Mouse (Mus musculus) intestine, embryonic 14.5 days (tissue): ENCODE results near the gene Alox12e. TPM values are rescaled to one million over a fixed set of nuclear protein-coding genes. Genes with fewer than 3 reads are reported as not detected.
A peak's percentile ranks its signal among the peaks of the same experiment; 100 is the strongest.

Experiments used
- ATAC-seq: fragments of 200-750 bp; cut with Nextera tagmentation; replicated peaks from 2 replicates; pipeline ENCODE4 v1.8.0; 2017; ENCODE audit warnings: low read depth, moderate number of reproducible peaks, moderate TSS enrichment, moderate library complexity; ENCODE audit not compliant: low FRiP score, low TSS enrichment
- DNase-seq: peaks from one replicate; pipeline ENCODE4 v3.0.0-alpha.2; 2018; ENCODE audit warnings: low spot score
- H3K27ac ChIP-seq: fragments of 300-500 bp; sonication (generic); 2 replicates; pipeline ENCODE4 v1.5.1; 2014; ENCODE audit warnings: low read depth, mild to moderate bottlenecking, control low read depth
- H3K27me3 ChIP-seq: fragments of 300-500 bp; sonication (generic); replicated peaks from 2 replicates; pipeline ENCODE4 v1.6.1; 2014; ENCODE audit warnings: low read length, control low read depth; ENCODE audit not compliant: control insufficient read depth, insufficient read depth
- H3K36me3 ChIP-seq: fragments of 300-500 bp; sonication (generic); 2 replicates; pipeline ENCODE4 v1.6.1; 2014; ENCODE audit warnings: low read length, control low read depth; ENCODE audit not compliant: control insufficient read depth, insufficient read depth
- H3K4me1 ChIP-seq: fragments of 300-500 bp; sonication (generic); replicated peaks from 2 replicates; pipeline ENCODE4 v1.6.1; 2014; ENCODE audit warnings: low read length, control low read depth, mixed read lengths; ENCODE audit not compliant: control insufficient read depth, insufficient read depth
- H3K4me2 ChIP-seq: fragments of 300-500 bp; sonication (generic); 2 replicates; pipeline ENCODE4 v1.6.1; 2014; ENCODE audit warnings: low read length
- H3K4me3 ChIP-seq: fragments of 300-500 bp; sonication (generic); 2 replicates; pipeline ENCODE4 v1.5.1; 2014; ENCODE audit warnings: low read depth, low read length, control low read depth, mixed read lengths
- H3K9ac ChIP-seq: fragments of 300-500 bp; sonication (generic); 2 replicates; pipeline ENCODE4 v1.6.1; 2014; ENCODE audit warnings: mild to moderate bottlenecking, low read length
- H3K9me3 ChIP-seq: fragments of 300-500 bp; sonication (generic); 2 replicates; pipeline ENCODE4 v1.6.1; 2016; ENCODE audit warnings: low read length, control low read depth; ENCODE audit not compliant: control insufficient read depth
- WGBS: fragments of 180-500 bp; shearing (Covaris S2); extraction: QIAGEN DNeasy Blood & Tissue Kit; methylation state at CpG from one replicate; pipeline ENCODE4 v1.1.7; 2014; 5-methylcytosine and 5-hydroxymethylcytosine counted together
- polyA plus RNA-seq: library from polyadenylated mRNA; unstranded; fragments of >200 nt; fragmentation: Nextera tagmentation; extraction: Ambion mirVana; gene quantifications from 2 replicates; pipeline ENCODE4 v1.2.1, GENCODE M21; 2014

Gene Alox12e
- polyA plus RNA-seq, 1 experiment from 2014 or later: 0.09 TPM

- no peaks in the 10 kb centered on the region for H3K9me3 ChIP-seq
- H3K4me2 ChIP-seq: no peak overlapping the region
- no peaks in the 10 kb centered on the region for H3K27me3 ChIP-seq
- no peak overlapping the region for H3K9ac ChIP-seq
- WGBS: 34% methylated on average over 4 of the region's 4 CpGs
- no peaks in the 10 kb centered on the region for H3K36me3 ChIP-seq
- DNase-seq (peak; percentile 81), ATAC-seq (no peak)
- H3K4me1 ChIP-seq: no peaks in the 10 kb centered on the region
- H3K4me3 ChIP-seq: no peak overlapping the region
- H3K27ac ChIP-seq: no peak overlapping the region
Measured at GRCm38 (mm10) chr11:70334477-70334876, 12.0 kb upstream of the Alox12e start.

- Histone ChIP-seq H3K4me2 (no peak overlapping the region), H3K27ac (no peak overlapping the region), H3K36me3 (no peaks in the 10 kb centered on the region), H3K9ac (no peak overlapping the region), H3K27me3 (peaks cover 38% of the 10 kb centered on the region), H3K9me3 (no peaks in the 10 kb centered on the region), H3K4me1 (no peaks in the 10 kb centered on the region), H3K4me3 (no peak overlapping the region)
- DNase-seq (no peak), ATAC-seq (no peak)
- 82% methylated on average over 8 of the region's 8 CpGs for WGBS
Measured at GRCm38 (mm10) chr11:70324726-70325125, 2.3 kb upstream of the Alox12e start.

- no peaks in the 10 kb centered on the region for H3K36me3 ChIP-seq
- ATAC-seq (no peak), DNase-seq (peak; percentile 80)
- H3K4me1 ChIP-seq: no peaks in the 10 kb centered on the region
- peak overlapping the region; percentile 6; the same call in 1 of the 2 replicates for H3K4me3 ChIP-seq
- H3K4me2 ChIP-seq: peak overlapping the region; percentile 18; the same call in 1 of the 2 replicates
- peaks cover 52% of the 10 kb centered on the region for H3K27me3 ChIP-seq
- H3K27ac ChIP-seq: no peak overlapping the region
- H3K9me3 ChIP-seq: no peaks in the 10 kb centered on the region
- no peak overlapping the region for H3K9ac ChIP-seq
- WGBS: 6% methylated on average over 15 of the region's 15 CpGs
Measured at GRCm38 (mm10) chr11:70321664-70322063, 764 bp downstream of the Alox12e start.

GRCm38 (mm10) chr11:70319614-70320013 is 2.8 kb downstream of the Alox12e start:
- Histone ChIP-seq H3K9ac (no peak overlapping the region), H3K9me3 (no peaks in the 10 kb centered on the region), H3K27me3 (peaks cover 52% of the 10 kb centered on the region), H3K27ac (no peak overlapping the region), H3K4me3 (no peak overlapping the region), H3K4me1 (no peaks in the 10 kb centered on the region), H3K36me3 (no peaks in the 10 kb centered on the region), H3K4me2 (no peak overlapping the region)
- DNase-seq (no peak), ATAC-seq (no peak)
- 79% methylated on average over 12 of the region's 12 CpGs for WGBS

DNA sequence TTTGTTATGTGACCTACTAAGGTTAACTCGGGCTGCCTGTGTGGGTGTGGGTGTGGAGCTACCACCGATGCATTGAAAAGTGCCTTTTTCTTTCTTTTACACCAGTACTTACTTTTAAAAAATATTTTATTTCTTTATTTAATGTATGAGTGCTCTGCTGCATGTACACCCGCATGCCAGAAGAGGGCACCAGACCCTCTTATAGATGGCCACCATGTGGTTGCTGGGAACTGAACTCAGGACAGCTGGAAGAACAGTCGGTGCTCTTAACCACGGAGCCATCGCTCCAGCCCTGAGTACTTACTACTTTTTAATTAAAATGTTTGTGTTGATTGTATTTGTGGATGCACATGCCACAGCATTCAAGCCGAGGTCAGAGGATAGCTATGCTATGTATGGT is 8.6 kb downstream of the Alox12e start:
- H3K27ac ChIP-seq: no peak overlapping the region
- 0 out of 2 replicates have a peak, but pooled peaks cover 11% of the 10 kb centered on the region for H3K27me3 ChIP-seq
- no peaks in the 10 kb centered on the region for H3K9me3 ChIP-seq
- H3K4me1 ChIP-seq: no peaks in the 10 kb centered on the region
- H3K36me3 ChIP-seq: no peaks in the 10 kb centered on the region
- ATAC-seq (no peak), DNase-seq (no peak)
- H3K4me3 ChIP-seq: no peak overlapping the region
- WGBS: 35% methylated on average over 7 of the region's 7 CpGs
- no peak overlapping the region for H3K9ac ChIP-seq
- no peak overlapping the region for H3K4me2 ChIP-seq

- H3K36me3 ChIP-seq: no peaks in the 10 kb centered on the region
- H3K27ac ChIP-seq: no peak overlapping the region
- WGBS: 24% methylated on average over 9 of the region's 9 CpGs
- no peak overlapping the region for H3K4me3 ChIP-seq
- DNase-seq (no peak), ATAC-seq (no peak)
- no peaks in the 10 kb centered on the region for H3K9me3 ChIP-seq
- no peak overlapping the region for H3K9ac ChIP-seq
- H3K4me1 ChIP-seq: no peaks in the 10 kb centered on the region
- H3K27me3 ChIP-seq: 0 out of 2 replicates have a peak, but pooled peaks cover 2% of the 10 kb centered on the region
- no peak overlapping the region for H3K4me2 ChIP-seq
Measured at GRCm38 (mm10) chr11:70309341-70309740, 13.1 kb downstream of the Alox12e start.

- no peak overlapping the region for H3K4me2 ChIP-seq
- H3K9ac ChIP-seq: no peak overlapping the region
- no peak overlapping the region for H3K27ac ChIP-seq
- DNase-seq (no peak), ATAC-seq (no peak)
- no peaks in the 10 kb centered on the region for H3K36me3 ChIP-seq
- no peaks in the 10 kb centered on the region for H3K4me1 ChIP-seq
- H3K27me3 ChIP-seq: 0 out of 2 replicates have a peak, but pooled peaks cover 2% of the 10 kb centered on the region
- WGBS: 96% methylated on average over 2 of the region's 2 CpGs
- H3K4me3 ChIP-seq: no peak overlapping the region
- no peaks in the 10 kb centered on the region for H3K9me3 ChIP-seq
Measured at GRCm38 (mm10) chr11:70308296-70308695, 14.1 kb downstream of the Alox12e start.

DNA sequence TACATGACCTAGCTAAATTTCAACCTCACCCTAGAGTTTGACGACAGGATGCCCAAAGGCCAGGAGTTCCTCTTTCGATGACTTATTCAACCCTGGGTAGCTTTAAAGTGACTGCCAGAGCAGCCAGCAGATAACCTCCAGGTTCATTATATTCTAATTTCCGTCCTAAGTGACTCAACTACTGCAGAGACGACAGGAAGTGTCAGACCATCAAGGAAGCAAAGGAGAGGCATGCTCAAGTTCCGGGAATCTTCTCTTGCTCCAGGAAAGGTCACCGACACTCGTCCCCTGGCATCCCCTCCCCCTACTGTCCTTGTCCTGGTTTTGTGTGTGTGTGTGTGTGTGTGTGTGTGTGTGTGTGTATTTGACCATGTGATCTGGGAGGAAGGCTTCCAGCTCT is 16.3 kb downstream of the Alox12e start:
- 0 out of 2 replicates have a peak, but pooled peaks cover 2% of the 10 kb centered on the region for H3K27me3 ChIP-seq
- no peaks in the 10 kb centered on the region for H3K36me3 ChIP-seq
- 62% methylated on average over 7 of the region's 7 CpGs for WGBS

GRCm38 (mm10) chr11:70302293-70302692 is 20.1 kb downstream of the Alox12e start:
- WGBS: 83% methylated on average over 4 of the region's 4 CpGs
- ATAC-seq (no peak), DNase-seq (no peak)
- Histone ChIP-seq H3K27ac (no peak overlapping the region), H3K4me2 (no peak overlapping the region), H3K27me3 (no peaks in the 10 kb centered on the region), H3K9ac (no peak overlapping the region), H3K36me3 (no peaks in the 10 kb centered on the region), H3K9me3 (no peaks in the 10 kb centered on the region; the same call in 1 of the 2 replicates), H3K4me1 (no peaks in the 10 kb centered on the region), H3K4me3 (no peak overlapping the region)

More for the DNA sequence above, 16.3 kb downstream of the Alox12e start:
- no peak overlapping the region for H3K9ac ChIP-seq
- H3K4me3 ChIP-seq: no peak overlapping the region
- DNase-seq (no peak), ATAC-seq (no peak)
- H3K27ac ChIP-seq: no peak overlapping the region
- H3K4me2 ChIP-seq: no peak overlapping the region
- no peaks in the 10 kb centered on the region for H3K4me1 ChIP-seq
- H3K9me3 ChIP-seq: no peaks in the 10 kb centered on the region; the same call in 1 of the 2 replicates
